Mouse (Mus musculus): ENCODE measurements around the gene Tinagl1. TPM values are rescaled to one million over a fixed set of nuclear protein-coding genes. Genes with fewer than 3 reads are reported as not detected.

Tinagl1 gene
- total RNA-seq, 2 experiments from 2014 or later, result 0.82 to 1.5 TPM

Other genes starting within 250 kb of the Tinagl1 start
- gene Spocd1, start 245.9 kb downstream of the Tinagl1 start, total RNA-seq (2014; fragmentation: Nextera tagmentation), result 1.4 TPM in 1 of 2 replicates, not detected in the other
- gene Spocd1, start 245.9 kb downstream of the Tinagl1 start, total RNA-seq (2017), result not detected in 2 replicates
- gene Adgrb2, start 190.3 kb downstream of the Tinagl1 start, total RNA-seq (2014; fragmentation: Nextera tagmentation), result not detected in 2 replicates
- gene Adgrb2, start 190.3 kb downstream of the Tinagl1 start, total RNA-seq (2017), result 0.13 TPM in 1 of 2 replicates, not detected in the other
- 0.21 TPM in 1 of 2 replicates, not detected in the other for gene Col16a1, start 127.3 kb downstream of the Tinagl1 start, total RNA-seq (2014; fragmentation: Nextera tagmentation)
- 0.52 and 1.9 TPM in 2 replicates for gene Col16a1, start 127.3 kb downstream of the Tinagl1 start, total RNA-seq (2017)
- gene Pef1, start 72.6 kb downstream of the Tinagl1 start, total RNA-seq (2014; fragmentation: Nextera tagmentation), result 22.7 and 60.5 TPM in 2 replicates
- 10.4 and 12.4 TPM in 2 replicates for gene Pef1, start 72.6 kb downstream of the Tinagl1 start, total RNA-seq (2017)
- not detected in 2 replicates for gene Hcrtr1, start 35.8 kb downstream of the Tinagl1 start, total RNA-seq (2014; fragmentation: Nextera tagmentation)
- not detected in 2 replicates for gene Hcrtr1, start 35.8 kb downstream of the Tinagl1 start, total RNA-seq (2017)
- gene Gm853, start 47.3 kb upstream of the Tinagl1 start, total RNA-seq (2014; fragmentation: Nextera tagmentation), result not detected in 2 replicates
- not detected in 2 replicates for gene Gm853, start 47.3 kb upstream of the Tinagl1 start, total RNA-seq (2017)
- not detected in 2 replicates for gene Serinc2, start 104.1 kb upstream of the Tinagl1 start, total RNA-seq (2014; fragmentation: Nextera tagmentation)
- gene Serinc2, start 104.1 kb upstream of the Tinagl1 start, total RNA-seq (2017), result not detected in 2 replicates
- not detected in 2 replicates for gene Fabp3, start 133.5 kb upstream of the Tinagl1 start, total RNA-seq (2014; fragmentation: Nextera tagmentation)
- not detected in 2 replicates for gene Fabp3, start 133.5 kb upstream of the Tinagl1 start, total RNA-seq (2017)
- not detected in 2 replicates for gene Gm10570, start 133.6 kb upstream of the Tinagl1 start, total RNA-seq (2014; fragmentation: Nextera tagmentation)
- gene Gm10570, start 133.6 kb upstream of the Tinagl1 start, total RNA-seq (2017), result not detected in 2 replicates
- 32.0 and 45.7 TPM in 2 replicates for gene Zcchc17, start 184.8 kb upstream of the Tinagl1 start, total RNA-seq (2014; fragmentation: Nextera tagmentation)
- 124 and 150 TPM in 2 replicates for gene Zcchc17, start 184.8 kb upstream of the Tinagl1 start, total RNA-seq (2017)
- 73.7 and 97.1 TPM in 2 replicates for gene Snrnp40, start 185.0 kb upstream of the Tinagl1 start, total RNA-seq (2014; fragmentation: Nextera tagmentation)
- 83.4 and 96.8 TPM in 2 replicates for gene Snrnp40, start 185.0 kb upstream of the Tinagl1 start, total RNA-seq (2017)

All from granulocyte monocyte progenitor cell, adult 5-6 weeks (primary cell).